Mouse (Mus musculus): Measurements from ENCODE around the gene Fubp1.

Fubp1 gene

GRCm38 (mm10) chr3:152277912-152278311 lies 67.7 kb downstream of the Fubp1 start:
- no peak for DNase-seq (ENCODE audit: low read depth)

- DNase-seq (ENCODE audit: low read depth): peak; percentile 13
These were observed 68.2 kb downstream of the Fubp1 start for GRCm38 (mm10) chr3:152278431-152278830.

GRCm38 (mm10) chr3:152282126-152282525 lies 71.9 kb downstream of the Fubp1 start:
- peak; percentile 32 for DNase-seq (ENCODE audit: low read depth)

- DNase-seq (ENCODE audit: low read depth): no peak
These were observed 74.1 kb downstream of the Fubp1 start for GRCm38 (mm10) chr3:152284306-152284705.

- no peak for DNase-seq (ENCODE audit: low read depth)
These were observed 74.5 kb downstream of the Fubp1 start for GRCm38 (mm10) chr3:152284759-152285158.
